Mouse (Mus musculus) lung, postnatal 0 days (tissue): ENCODE results near the gene Nckap5. TPM values are rescaled to one million over a fixed set of nuclear protein-coding genes. Genes with fewer than 3 reads are reported as not detected.

Experiments used
- ATAC-seq: fragments of 200-750 bp; cut with Nextera tagmentation; 2 replicates; pipeline ENCODE4 v1.8.0; 2017; ENCODE audit warnings: moderate library complexity
- DNase-seq: peaks from one replicate; pipeline ENCODE4 v3.0.0-alpha.2; 2016; ENCODE audit warnings: low spot score
- H3K27ac ChIP-seq: fragments of 300-500 bp; sonication (generic); 2 replicates; pipeline ENCODE4 v1.5.1; 2014; ENCODE audit warnings: antibody characterized with exemption, mild to moderate bottlenecking, low read length, mixed read lengths
- H3K27me3 ChIP-seq: fragments of 300-500 bp; sonication (generic); replicated peaks from 2 replicates; pipeline ENCODE4 v1.6.1; 2014; ENCODE audit warnings: low read length, mixed read lengths; ENCODE audit not compliant: insufficient read depth
- H3K36me3 ChIP-seq: fragments of 300-500 bp; sonication (generic); 2 replicates; pipeline ENCODE4 v1.6.1; 2014; ENCODE audit warnings: low read length, mixed read lengths; ENCODE audit not compliant: insufficient read depth
- H3K4me1 ChIP-seq: fragments of 300-500 bp; sonication (generic); 2 replicates; pipeline ENCODE4 v1.6.1; 2014; ENCODE audit warnings: antibody characterized with exemption, low read depth, low read length, mixed read lengths; ENCODE audit not compliant: insufficient read depth
- H3K4me2 ChIP-seq: fragments of 300-500 bp; sonication (generic); replicated peaks from 2 replicates; pipeline ENCODE4 v1.6.1; 2014; ENCODE audit warnings: low read depth, mild to moderate bottlenecking, low read length, moderate library complexity, mixed read lengths
- H3K4me3 ChIP-seq: fragments of 300-500 bp; sonication (generic); 2 replicates; pipeline ENCODE4 v1.5.1; 2014; ENCODE audit warnings: low read depth, low read length
- H3K9ac ChIP-seq: fragments of 300-500 bp; sonication (generic); replicated peaks from 2 replicates; pipeline ENCODE4 v1.6.1; 2014; ENCODE audit warnings: low read depth, mild to moderate bottlenecking
- H3K9me3 ChIP-seq: fragments of 300-500 bp; sonication (generic); 2 replicates; pipeline ENCODE4 v1.6.1; 2016; ENCODE audit warnings: low read length, mixed read lengths
- CTCF ChIP-seq: IDR thresholded peaks from 2 replicates; pipeline ENCODE4 v1.5.1; 2016; ENCODE audit warnings: antibody characterized with exemption, mild to moderate bottlenecking
- EP300 ChIP-seq: IDR thresholded peaks from 2 replicates; pipeline ENCODE4 v1.6.1; 2016; ENCODE audit warnings: antibody characterized with exemption, mild to moderate bottlenecking, control low read depth
- WGBS: fragments of 180-500 bp; shearing (Covaris S2); extraction: QIAGEN DNeasy Blood & Tissue Kit; methylation state at CpG from one replicate; pipeline ENCODE4 v1.1.7; 2014; 5-methylcytosine and 5-hydroxymethylcytosine counted together
- polyA plus RNA-seq: library from polyadenylated mRNA; unstranded; fragments of >200 nt; fragmentation: Nextera tagmentation; extraction: Ambion mirVana; gene quantifications from 2 replicates; pipeline ENCODE4 v1.2.1, GENCODE M21; 2015

Nckap5 gene
- polyA plus RNA-seq, 1 experiment from 2014 or later, result 26.0 TPM

GRCm38 (mm10) chr1:126766971-126767370 is 63.6 kb downstream of the Nckap5 start:
- no peaks in the 10 kb centered on the region for H3K9me3 ChIP-seq
- ATAC-seq (no peak), DNase-seq (no peak)
- H3K27ac ChIP-seq, result no peak overlapping the region
- no peak overlapping the region for H3K9ac ChIP-seq
- WGBS, result 46% methylated on average over 1 of the region's 1 CpGs
- no peak overlapping the region for H3K4me2 ChIP-seq
- TF ChIP-seq EP300, result no peak
- no peak for TF ChIP-seq CTCF
- no peaks in the 10 kb centered on the region for H3K36me3 ChIP-seq
- no peak overlapping the region for H3K4me3 ChIP-seq
- H3K4me1 ChIP-seq, result no peaks in the 10 kb centered on the region
- H3K27me3 ChIP-seq, result no peaks in the 10 kb centered on the region

DNA sequence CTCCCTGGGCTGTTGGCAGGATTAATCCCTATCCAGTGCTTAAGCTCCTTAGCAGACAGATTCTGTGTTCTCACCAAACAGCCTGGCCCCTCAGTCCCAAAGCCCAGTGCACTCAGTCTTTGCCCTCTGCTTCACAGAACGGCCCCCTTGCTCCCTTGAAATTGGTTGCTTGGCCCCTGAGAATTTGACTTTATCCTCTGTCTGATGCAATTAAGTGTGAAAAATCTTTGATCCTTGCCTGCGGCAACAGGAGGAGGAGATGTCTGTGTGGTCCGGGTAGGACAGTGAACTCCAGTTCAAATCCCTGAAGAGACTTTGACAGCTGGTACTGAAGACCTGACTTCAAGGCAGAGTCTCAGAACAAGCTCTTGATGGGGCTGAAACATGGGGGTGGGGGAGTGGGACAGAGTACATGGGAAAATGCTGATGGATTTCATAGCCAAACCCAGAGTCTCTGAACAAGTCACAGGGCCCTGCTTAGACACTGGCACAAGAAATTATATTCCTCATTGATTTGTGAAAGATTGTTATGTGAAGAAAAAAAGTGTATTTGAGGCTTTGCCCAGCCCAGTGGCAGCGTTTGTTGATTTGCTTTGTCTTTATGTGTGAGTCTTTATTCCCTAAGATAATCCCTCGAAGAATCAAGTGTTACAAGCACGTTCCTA is 65.0 kb downstream of the Nckap5 start:
- WGBS, result 44% methylated on average over 6 of the region's 6 CpGs
- no peaks in the 10 kb centered on the region for H3K9me3 ChIP-seq
- H3K27ac ChIP-seq, result no peak overlapping the region
- H3K36me3 ChIP-seq, result no peaks in the 10 kb centered on the region
- no peak overlapping the region for H3K4me2 ChIP-seq
- H3K4me3 ChIP-seq, result no peak overlapping the region
- no peak for TF ChIP-seq EP300
- TF ChIP-seq CTCF, result no peak
- DNase-seq (no peak), ATAC-seq (no peak)
- no peak overlapping the region for H3K9ac ChIP-seq
- no peaks in the 10 kb centered on the region for H3K4me1 ChIP-seq
- H3K27me3 ChIP-seq, result no peaks in the 10 kb centered on the region

- no peak overlapping the region for H3K27ac ChIP-seq
- H3K4me1 ChIP-seq, result no peaks in the 10 kb centered on the region
- WGBS, result 55% methylated on average over 3 of the region's 3 CpGs
- no peak overlapping the region for H3K4me3 ChIP-seq
- ATAC-seq, result no peak
- no peak for TF ChIP-seq EP300
- TF ChIP-seq CTCF, result no peak
- H3K4me2 ChIP-seq, result no peak overlapping the region
- H3K9me3 ChIP-seq, result no peaks in the 10 kb centered on the region
- H3K27me3 ChIP-seq, result no peaks in the 10 kb centered on the region
- no peaks in the 10 kb centered on the region for H3K36me3 ChIP-seq
- DNase-seq, result no peak
- no peak overlapping the region for H3K9ac ChIP-seq
Measured at GRCm38 (mm10) chr1:126764201-126764600, 66.4 kb downstream of the Nckap5 start.

DNA sequence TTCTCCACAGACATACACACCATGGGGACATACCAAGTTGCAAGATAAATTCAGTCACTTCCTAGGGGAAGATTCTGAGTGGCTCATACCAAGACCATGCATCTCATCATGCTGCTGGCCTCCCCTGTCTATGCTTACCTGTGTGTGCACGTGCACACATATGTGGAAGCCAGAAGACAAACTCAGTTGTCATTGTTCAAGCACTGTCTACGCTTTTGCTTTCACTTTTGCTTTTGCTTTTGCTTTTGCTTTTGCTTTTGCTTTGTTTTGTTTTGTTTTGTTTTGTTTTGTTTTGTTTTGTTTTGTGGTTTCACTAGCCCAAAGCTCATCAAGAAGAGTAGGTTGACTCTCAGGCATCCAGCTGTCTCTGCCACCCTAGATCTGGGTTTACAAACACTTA is 67.4 kb downstream of the Nckap5 start:
- no peak overlapping the region for H3K9ac ChIP-seq
- H3K4me2 ChIP-seq, result no peak overlapping the region
- no peak for DNase-seq
- H3K27ac ChIP-seq, result no peak overlapping the region
- TF ChIP-seq CTCF, result no peak
- no peak for TF ChIP-seq EP300
- H3K27me3 ChIP-seq, result no peaks in the 10 kb centered on the region
- no peaks in the 10 kb centered on the region for H3K9me3 ChIP-seq
- H3K4me3 ChIP-seq, result no peak overlapping the region
- WGBS, result 78% methylated on average over 2 of the region's 2 CpGs
- H3K4me1 ChIP-seq, result no peaks in the 10 kb centered on the region
- no peak for ATAC-seq
- H3K36me3 ChIP-seq, result no peaks in the 10 kb centered on the region

DNA sequence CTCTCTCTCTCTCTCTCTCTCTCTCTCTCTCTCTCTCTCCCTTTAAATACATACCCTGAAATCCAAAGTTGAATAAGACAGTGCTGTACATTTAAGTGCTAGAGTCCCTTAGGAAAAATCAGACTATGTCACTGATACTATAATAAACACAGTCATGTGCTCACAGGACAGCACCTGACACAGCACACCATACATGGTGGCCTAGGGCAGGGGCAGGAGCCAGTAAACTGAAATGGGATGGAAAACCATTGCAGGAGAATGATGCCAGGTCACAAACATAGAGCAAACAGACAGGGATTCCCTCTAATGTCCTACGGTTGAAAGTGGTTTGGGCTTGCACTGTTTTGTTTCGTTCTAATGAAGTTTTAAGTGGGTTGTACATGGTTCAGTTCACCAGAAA is 70.2 kb downstream of the Nckap5 start:
- Histone ChIP-seq H3K27ac (no peak overlapping the region), H3K4me2 (no peak overlapping the region), H3K36me3 (no peaks in the 10 kb centered on the region), H3K9me3 (no peaks in the 10 kb centered on the region), H3K4me3 (no peak overlapping the region), H3K4me1 (no peaks in the 10 kb centered on the region), H3K27me3 (no peaks in the 10 kb centered on the region), H3K9ac (no peak overlapping the region)
- DNase-seq (no peak), ATAC-seq (no peak)
- WGBS, result 65% methylated on average over 2 of the region's 2 CpGs
- TF ChIP-seq CTCF (no peak), EP300 (no peak)

DNA sequence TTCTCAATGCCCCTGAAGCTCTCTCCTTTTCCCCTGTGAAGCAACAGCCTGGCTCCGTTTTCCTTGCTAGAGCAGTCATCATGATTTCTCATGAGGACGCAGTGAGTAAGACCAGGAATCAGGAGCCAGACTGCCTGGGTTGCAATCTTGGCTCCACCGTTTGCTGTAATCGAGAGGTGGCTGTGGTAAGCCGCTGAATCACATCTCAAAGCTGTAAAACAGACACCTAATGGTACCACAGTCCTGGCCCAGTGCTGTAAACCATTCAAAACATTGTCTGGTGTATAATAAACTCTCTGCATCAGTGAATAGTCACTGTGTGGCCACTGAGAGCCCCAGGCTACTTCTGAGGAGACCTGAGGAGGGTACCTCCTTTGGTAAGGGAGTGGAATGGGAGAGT is 74.9 kb downstream of the Nckap5 start:
- Histone ChIP-seq H3K27ac (no peak overlapping the region), H3K9ac (no peak overlapping the region), H3K4me1 (peaks cover 4% of the 10 kb centered on the region; the same call in 1 of the 2 replicates), H3K36me3 (no peaks in the 10 kb centered on the region), H3K27me3 (no peaks in the 10 kb centered on the region), H3K4me3 (no peak overlapping the region), H3K4me2 (no peak overlapping the region), H3K9me3 (no peaks in the 10 kb centered on the region)
- 80% methylated on average over 4 of the region's 5 CpGs for WGBS
- DNase-seq, result no peak
- ATAC-seq, result no peak
- TF ChIP-seq CTCF, result no peak
- TF ChIP-seq EP300, result no peak

DNA sequence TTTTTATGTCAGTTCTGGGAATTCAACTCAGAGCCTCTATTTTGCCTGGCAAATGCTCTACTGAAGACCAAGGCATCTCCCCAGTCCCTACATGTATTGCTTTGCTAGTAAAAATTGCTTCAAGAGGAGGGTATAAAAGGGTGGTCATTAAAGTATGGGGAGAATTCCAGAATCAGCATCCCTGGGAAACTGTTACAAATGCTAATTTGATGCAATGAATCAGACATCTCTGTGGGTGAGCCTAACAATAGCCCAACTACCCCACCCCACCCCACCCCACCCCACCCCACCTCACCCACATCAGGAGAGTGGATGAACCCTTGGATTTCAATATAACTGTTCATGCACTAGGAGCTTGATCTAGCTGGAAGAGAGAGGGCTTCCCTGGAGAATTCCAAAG is 77.0 kb downstream of the Nckap5 start:
- H3K4me2 ChIP-seq, result no peak overlapping the region
- H3K4me1 ChIP-seq, result peaks cover 4% of the 10 kb centered on the region; the same call in 1 of the 2 replicates
- no peak for ATAC-seq
- no peak overlapping the region for H3K4me3 ChIP-seq
- H3K27me3 ChIP-seq, result no peaks in the 10 kb centered on the region
- H3K9me3 ChIP-seq, result no peaks in the 10 kb centered on the region
- H3K36me3 ChIP-seq, result no peaks in the 10 kb centered on the region
- DNase-seq, result no peak
- H3K9ac ChIP-seq, result no peak overlapping the region
- H3K27ac ChIP-seq, result no peak overlapping the region
- no peak for TF ChIP-seq EP300
- no peak for TF ChIP-seq CTCF
